14 mouse cellular contexts compared by ENCODE assay signal in genomic region chr17:75539841-75540240, GRCm38 (mm10).
"Had no signal": no experiment of that assay in that cellular context is flagged by ENCODE, and none has a peak within 500 bp of the region (broad histone marks: within the 10 kb centered on the region; RNA-seq: fewer than 3 reads in every experiment).

No protein-coding gene starts in this region.

- H3K9me3 ChIP-seq: megakaryocyte, embryonic 14.5 days; midbrain, embryonic 13.5 days; midbrain, embryonic 15.5 days; neural tube, embryonic 12.5 days; stomach, embryonic 15.5 days had no signal

- H3K27me3 ChIP-seq: megakaryocyte, embryonic 14.5 days; midbrain, embryonic 13.5 days; midbrain, embryonic 15.5 days; neural tube, embryonic 12.5 days; stomach, embryonic 15.5 days had no signal

- ATAC-seq: midbrain, embryonic 13.5 days; midbrain, embryonic 15.5 days had no signal

- H3K4me2 ChIP-seq: lung, embryonic 14.5 days; midbrain, embryonic 11.5 days; midbrain, embryonic 13.5 days; midbrain, embryonic 15.5 days; neural tube, embryonic 12.5 days; stomach, embryonic 15.5 days had no signal

- H3K4me1 ChIP-seq: midbrain, embryonic 13.5 days; midbrain, embryonic 15.5 days; neural tube, embryonic 12.5 days; stomach, embryonic 15.5 days had no signal

- H3K27ac ChIP-seq: liver, embryonic 14.5 days; macrophage; midbrain, embryonic 13.5 days; midbrain, embryonic 15.5 days; neural tube, embryonic 12.5 days had no signal

- H3K4me3 ChIP-seq: megakaryocyte, embryonic 14.5 days; midbrain, embryonic 13.5 days; midbrain, embryonic 15.5 days; neural tube, embryonic 12.5 days; stomach, embryonic 15.5 days had no signal

- H3K9ac ChIP-seq: liver, embryonic 14.5 days; lung, embryonic 14.5 days; midbrain, embryonic 13.5 days; midbrain, embryonic 15.5 days; neural tube, embryonic 12.5 days; stomach, embryonic 15.5 days had no signal

- DNase-seq: lung, postnatal 14 days; right cerebral cortex, postnatal 14 days; thymus, adult 2 months; thymus, postnatal 25 days; thymus, postnatal 4 days had no signal
